Mouse (Mus musculus) v-Abl transformed pro-B cells (cell line): Measurements from ENCODE around the gene Pno1.

Source experiments
- in situ Hi-C, 2 experiments: fragments of 400-800 bp; cut with MboI; formaldehyde crosslinking; loops; one replicate each; pipeline ENCODE4 v1.15.1; 2025; ENCODE audit not compliant: unreplicated experiment in 2 of 2

Gene Pno1

GRCm38 (mm10) chr11:17183165-17183564 lies 28.2 kb downstream of the Pno1 start:
- in situ Hi-C loops, result no loop called here

DNA sequence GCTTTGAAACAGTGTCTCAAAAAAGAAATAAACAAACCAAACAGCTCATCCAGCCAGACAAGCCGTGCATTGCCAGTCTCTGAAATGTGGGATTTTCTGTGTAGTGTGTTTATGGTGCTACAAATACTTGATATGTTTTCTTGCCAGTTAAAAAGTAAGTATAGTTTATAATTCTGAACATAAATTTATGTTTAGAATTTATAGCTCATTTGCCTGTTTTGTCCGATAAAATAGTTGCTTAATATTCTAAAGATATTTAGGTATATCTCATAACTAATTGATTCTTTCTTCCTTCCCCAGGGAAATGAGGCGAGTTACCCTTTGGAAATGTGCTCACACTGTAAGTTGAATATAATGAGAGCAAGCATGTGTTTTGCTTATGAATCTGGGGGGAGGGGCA lies 29.6 kb downstream of the Pno1 start, which contains the start of gene Wdr92:
Gene Wdr92 (plus strand): TSS at position 301 of the 400 bp plus-strand sequence.
- in situ Hi-C loops, result no loop called here

GRCm38 (mm10) chr11:17180753-17181152 lies 30.6 kb downstream of the Pno1 start:
- in situ Hi-C loops, result no loop called here

GRCm38 (mm10) chr11:17176638-17177037 lies 34.7 kb downstream of the Pno1 start:
- in situ Hi-C loops, result no loop called here

DNA sequence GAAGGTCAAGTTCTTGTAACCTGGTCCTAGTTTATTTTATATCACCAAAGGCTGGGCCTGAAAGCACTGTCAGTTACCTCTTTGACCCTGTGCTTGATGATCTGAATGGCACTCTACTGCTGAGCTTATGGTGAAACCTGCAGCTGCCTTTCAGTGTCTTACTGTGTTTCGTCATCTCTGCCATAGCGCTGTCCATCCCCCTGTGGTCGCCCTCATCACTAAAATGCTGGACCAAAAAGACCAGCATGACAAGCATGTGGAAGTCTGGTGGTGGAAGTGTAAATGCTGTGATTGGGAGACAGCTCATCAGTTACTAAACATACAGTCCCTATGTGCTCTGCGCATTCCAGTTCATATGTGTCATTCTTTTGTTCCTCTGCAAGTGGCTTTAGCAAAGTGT lies 39.1 kb downstream of the Pno1 start:
- in situ Hi-C loops, result loop anchor here (25.0 kb wide), 1 partner anchor 660 kb away; the partner anchor contains the start of gene Sec61g (in 2 of the 2)

DNA sequence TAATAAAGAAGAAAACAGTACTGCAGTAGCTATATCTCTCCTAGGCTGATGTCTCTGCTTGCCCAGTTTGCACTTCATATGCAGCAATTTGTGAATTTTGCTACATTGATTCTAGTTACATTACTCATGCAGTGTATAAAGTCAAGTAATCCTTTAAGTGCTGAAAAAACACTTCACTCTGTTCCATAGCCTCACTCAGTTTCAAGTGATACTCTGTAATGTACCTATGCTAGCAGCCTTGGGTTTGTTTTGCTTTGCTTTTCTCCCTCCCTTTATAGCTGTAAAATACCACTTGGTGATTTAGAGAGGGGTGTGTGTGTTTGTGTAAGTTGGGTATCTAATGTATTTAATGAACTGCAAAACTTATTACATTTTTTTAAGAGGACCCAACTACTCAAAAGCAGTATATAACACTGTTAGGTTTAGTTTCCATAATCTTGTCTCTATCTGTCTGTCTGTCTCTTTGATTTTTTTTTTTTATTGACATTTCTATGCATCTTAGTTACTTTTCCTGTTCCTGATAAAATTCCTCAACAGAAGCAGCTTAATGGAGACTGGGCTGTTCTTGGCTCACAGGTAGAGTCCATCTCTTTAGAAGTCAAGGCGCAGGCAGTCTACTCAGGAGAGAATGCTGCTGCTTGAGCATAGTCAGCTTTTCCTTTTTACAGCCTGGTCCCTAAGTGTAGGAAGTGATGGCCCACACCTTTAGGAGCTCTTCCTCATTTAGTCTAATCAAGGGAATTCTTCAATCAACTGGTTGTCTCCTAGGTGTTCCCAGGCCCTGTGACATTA lies 40.2 kb downstream of the Pno1 start:
- in situ Hi-C loops, result loop anchor here (25.0 kb wide), 1 partner anchor 659 kb away; the partner anchor contains the start of gene Sec61g (in 2 of the 2)

- in situ Hi-C loops, result loop anchor here (25.0 kb wide), 1 partner anchor 657 kb away; the partner anchor contains the start of gene Sec61g (in 2 of the 2)
Observed at GRCm38 (mm10) chr11:17169262-17169661, 42.1 kb downstream of the Pno1 start.

DNA sequence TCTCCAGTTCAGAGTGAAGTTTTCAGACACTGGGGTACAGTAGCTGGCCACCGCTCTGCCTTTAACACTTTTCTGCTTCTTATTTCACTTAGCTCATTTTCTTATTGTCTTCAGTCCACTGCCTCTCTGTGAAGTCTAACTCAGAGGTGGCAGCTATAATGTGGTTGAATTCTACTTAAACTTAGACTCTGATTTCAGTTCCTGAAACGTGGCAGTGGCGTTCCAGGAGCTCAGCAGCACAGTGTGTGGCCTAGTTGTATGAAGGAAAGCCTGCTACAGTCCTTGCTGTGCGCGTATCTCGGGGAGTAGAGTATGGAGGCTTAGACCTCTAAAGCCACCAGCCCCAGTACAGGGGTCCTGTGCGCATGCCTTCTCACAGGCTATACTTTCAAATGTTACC lies 44.7 kb downstream of the Pno1 start:
- in situ Hi-C loops, result loop anchor here (25.0 kb wide), 1 partner anchor 654 kb away; the partner anchor contains the start of gene Sec61g (in 2 of the 2)

- in situ Hi-C loops, result loop anchor here (5.0 to 25.0 kb wide), 2 partner anchors 48 to 652 kb away; partner anchors contain the start of genes Sec61g (in 2 of the 2) and Pno1 (in 1 of the 2)
Observed at GRCm38 (mm10) chr11:17163956-17164355, 47.4 kb downstream of the Pno1 start.

DNA sequence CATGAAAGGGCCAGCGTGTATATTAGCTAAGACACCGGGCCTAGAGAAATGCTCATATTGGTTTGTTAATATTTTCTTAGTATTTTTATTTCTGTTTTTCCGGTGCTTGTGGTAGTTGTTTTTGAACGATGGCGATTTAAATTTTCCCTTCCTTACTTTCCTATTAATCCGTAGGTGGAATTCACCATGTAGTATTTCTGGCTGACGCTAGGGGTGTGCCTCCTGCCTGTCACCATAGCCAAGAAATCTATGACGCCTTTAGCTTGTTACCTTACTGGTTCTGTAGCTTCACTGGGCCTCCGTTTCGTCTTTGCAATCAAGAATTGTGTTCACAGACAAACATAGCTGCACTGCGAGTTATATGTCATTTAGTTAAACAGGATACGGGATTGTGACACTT lies 51.1 kb downstream of the Pno1 start:
- in situ Hi-C loops, result loop anchor here (5.0 to 25.0 kb wide), 2 partner anchors 52 to 648 kb away; partner anchors contain the start of genes Sec61g (in 2 of the 2) and Pno1 (in 1 of the 2)

DNA sequence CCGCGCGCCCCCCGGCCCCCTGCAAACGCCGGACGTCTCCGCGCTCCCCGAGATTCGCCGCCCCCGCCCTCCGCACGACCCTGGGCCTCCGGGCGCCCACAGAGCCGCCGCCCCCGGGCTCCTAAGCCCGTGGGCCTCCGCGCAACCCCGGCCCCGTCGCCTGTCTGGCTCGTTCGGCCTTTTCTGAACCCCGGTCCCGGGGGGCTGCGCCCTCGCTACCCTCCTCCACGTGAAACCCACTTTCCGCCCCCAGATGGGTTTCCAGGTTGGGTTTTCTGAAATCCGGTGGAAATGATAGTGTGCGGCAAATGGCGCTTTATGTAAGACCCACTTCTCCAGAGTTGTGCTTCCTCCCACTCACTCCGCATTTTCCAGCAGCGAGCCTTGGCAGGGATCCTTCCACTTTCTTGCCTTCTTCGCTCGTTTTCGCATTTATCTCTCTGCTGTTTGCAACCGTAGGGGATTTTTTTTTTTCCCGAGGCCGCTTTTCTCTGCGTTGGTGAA lies 51.6 kb downstream of the Pno1 start:
- in situ Hi-C loops, result loop anchor here (5.0 to 25.0 kb wide), 2 partner anchors 53 to 647 kb away; partner anchors contain the start of genes Sec61g (in 2 of the 2) and Pno1 (in 1 of the 2)

GRCm38 (mm10) chr11:17158858-17159737 lies 52.3 kb downstream of the Pno1 start, which contains the start of gene Ppp3r1:
Gene Ppp3r1 (plus strand): TSS chr11:17159263.
- in situ Hi-C loops, result loop anchor here (25.0 kb wide), 1 partner anchor 647 kb away; the partner anchor contains the start of gene Sec61g (in 2 of the 2)
